Mouse (Mus musculus): ENCODE measurements around the gene Gm17490.

Gm17490 gene

DNA sequence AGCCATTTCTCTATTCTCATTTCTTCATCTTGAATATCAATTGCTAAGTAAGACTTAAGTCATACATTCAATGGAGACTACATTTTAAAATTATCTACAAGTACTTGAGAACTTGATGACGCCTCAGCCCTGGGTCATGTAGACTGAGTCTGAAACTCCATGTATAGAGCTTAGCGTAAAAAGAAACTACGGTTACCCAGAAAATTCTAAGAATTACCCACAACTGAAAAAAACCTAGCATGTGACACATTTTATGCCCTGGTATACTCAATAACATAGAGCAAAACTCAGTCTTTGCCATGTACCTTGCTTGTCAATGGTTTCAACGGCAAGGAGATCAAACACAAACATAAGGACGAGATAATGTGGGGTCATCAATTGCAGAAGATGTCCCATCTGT is at the start of gene Gm17490:
TSS of gene Gm17490 (minus strand) at position 375 of the 400 bp plus-strand sequence.
- DNase-seq (ENCODE audit: low spot score in 2 of 2), result no peak

DNA sequence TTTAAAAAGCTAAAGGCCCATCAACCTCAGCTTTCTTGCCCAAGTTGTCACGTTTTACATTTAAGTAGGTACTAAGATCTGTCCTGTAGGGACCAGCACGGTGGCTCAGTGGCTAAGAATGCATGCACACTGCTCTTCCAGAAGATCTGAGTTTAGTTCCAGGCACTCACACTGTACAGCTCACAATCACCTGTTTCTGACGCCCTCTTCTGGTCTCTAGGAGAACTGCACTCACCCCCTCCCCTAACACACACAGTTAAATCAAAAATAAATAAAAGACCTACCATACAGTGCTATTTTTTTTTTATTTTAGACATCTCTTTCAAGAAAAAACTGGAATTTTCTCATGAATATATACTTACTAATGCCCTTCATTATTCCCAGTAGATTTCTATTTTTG is 46.1 kb upstream of the Gm17490 start:
- no peak for DNase-seq (ENCODE audit: low spot score in 2 of 2)

DNA sequence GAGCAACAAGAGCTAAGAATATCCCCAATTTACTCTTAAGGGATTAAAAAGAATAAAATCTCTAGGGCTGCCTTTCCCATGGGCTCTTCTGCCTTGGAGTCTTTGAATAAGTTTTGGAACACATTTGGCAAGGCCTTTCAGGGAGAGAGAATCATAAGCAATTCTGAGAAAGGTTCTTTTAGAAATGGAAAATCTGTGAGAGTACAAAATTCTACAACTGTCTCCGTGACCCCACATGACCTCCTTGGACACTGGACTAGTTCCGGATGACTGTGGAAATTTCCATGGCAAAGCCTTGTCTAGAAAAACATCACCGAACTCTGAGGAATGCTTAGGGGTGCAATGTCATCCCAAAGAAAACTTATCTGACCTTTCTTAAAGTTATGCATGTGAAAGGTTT is 39.3 kb upstream of the Gm17490 start:
- DNase-seq (ENCODE audit: low spot score in 2 of 2), result no peak

DNA sequence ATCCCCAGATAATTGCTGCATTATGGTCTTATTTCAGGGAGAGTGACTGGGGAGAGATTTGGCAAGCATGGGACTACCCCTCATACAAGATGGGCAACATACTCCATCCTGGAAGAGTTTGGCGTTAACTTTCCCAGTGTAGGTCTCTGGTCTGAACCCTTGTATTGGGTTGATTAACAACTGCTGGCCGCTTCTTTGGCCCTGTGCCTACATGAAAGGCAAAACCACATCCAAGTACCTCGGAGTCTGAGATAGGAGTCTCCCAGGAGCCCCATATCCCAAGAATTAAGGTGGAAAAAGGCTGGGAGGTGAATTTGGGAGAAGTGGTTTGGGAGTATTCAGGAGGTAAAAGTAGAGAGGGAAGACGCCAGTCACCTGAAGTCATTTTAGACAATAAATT is 38.7 kb upstream of the Gm17490 start:
- DNase-seq (ENCODE audit: low spot score in 2 of 2), result no peak

DNA sequence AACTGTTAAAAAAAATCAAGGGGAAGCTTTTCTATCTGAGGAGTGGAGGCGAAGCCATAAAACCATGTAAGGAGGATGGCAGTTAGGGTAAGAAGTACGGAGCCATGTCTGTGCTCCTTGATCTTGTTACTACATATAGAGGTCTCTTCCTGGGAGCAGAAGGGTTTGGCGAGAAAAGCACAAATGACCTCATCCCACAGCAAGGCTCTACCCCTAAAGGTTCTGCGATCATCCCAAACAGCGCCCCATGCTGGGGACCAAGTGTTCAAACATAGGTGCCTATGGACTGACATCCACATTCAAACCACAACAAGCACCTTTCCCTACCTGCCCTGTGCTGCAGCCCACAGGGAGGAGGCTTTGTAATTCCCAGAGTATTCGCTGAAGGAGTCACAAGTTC is 38.3 kb upstream of the Gm17490 start:
- DNase-seq (ENCODE audit: low spot score in 2 of 2), result no peak

DNA sequence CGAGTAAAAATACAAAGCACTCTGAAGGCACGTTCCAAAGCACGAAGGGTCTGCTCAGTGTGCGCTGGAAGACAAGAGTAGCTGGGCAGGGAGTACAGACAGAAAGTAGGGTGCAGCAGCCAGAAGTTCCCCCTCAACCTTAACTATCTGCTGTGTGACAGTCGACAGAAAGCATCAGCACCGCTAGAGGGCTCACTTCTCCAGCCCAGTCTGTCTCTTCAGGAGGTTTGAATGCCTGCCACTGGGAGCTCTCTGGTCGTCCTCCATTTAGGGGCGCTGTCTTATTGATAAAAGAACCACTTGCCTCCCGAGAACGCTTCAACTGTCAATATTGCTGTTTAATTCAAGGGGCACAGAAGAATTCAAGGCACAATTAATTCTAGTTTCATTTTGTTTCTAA is 37.9 kb upstream of the Gm17490 start:
- DNase-seq (ENCODE audit: low spot score in 2 of 2), result peak; percentile 57 to 66

DNA sequence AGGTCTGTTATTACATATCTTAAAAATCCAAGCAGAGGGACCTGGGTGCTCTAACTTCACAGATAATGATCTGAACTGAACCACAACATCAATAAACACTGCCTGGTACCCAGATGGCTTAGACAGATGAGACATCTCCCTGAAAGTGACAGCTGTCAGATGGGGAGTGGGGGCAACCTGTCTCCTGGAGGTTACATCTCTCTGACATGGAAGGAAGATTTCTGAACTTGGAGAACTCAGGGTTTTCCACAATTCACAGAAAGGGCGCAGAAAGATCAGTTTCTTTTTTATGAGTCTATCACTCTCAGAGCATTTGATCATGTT is 36.8 kb upstream of the Gm17490 start:
- no peak for DNase-seq (ENCODE audit: low spot score in 2 of 2)

DNA sequence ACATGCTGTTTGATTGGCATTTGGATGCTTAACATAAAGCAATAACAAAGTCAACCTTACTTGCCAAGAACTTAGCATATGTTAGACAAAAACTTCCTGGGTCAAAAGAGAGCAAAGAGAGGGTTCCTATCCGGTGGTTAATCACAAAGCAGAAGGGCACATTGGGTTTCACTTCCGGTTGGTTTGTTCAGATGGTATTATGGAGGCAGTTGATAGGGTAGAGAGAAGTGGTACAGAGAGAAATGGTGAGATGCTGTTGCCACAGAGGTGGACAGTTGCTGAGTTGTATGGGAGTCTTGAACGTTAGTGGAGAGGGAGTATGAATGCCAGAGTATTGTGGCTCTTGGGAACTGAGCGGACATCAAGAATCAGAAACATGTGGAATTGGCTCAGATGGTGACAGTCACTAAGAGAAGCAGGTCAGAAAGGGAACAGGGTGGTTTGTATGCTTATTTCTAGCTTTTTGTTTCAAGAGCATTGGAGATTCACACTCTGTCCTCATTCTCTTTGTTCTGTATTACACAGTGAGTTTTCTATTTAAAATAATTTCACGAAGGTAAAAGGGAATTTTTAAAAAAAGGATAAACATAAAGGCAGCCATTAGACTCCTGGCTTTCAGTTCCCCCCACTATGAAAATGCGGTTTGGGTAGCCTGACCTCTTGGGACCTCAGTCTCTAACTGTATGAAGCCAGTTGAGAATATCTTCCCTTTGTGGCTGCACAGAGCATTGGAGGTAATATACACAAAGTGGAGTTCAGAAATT is 36.3 kb upstream of the Gm17490 start:
- DNase-seq (ENCODE audit: low spot score in 2 of 2), result no peak

DNA sequence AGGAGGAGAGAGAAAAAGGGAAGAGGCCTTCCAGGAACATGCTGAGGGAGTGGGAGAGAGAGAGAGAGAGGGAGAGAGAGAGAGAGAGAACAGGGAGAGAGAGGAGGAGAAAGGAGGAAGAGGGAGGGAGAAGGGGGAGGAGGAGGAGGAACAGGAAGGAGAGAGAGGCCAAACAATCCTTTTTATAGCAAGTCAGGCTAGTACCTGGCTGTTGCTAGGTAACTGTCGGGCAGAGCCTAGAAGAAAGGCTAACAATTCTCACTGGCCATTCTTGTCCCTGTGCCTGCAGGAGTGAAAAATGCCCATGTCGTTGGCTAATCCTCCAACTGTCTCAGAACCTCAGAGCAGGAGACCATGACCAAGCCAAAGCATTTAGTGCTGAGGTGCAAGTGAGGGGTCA is 33.2 kb upstream of the Gm17490 start:
- no peak for DNase-seq (ENCODE audit: low spot score in 2 of 2)

DNA sequence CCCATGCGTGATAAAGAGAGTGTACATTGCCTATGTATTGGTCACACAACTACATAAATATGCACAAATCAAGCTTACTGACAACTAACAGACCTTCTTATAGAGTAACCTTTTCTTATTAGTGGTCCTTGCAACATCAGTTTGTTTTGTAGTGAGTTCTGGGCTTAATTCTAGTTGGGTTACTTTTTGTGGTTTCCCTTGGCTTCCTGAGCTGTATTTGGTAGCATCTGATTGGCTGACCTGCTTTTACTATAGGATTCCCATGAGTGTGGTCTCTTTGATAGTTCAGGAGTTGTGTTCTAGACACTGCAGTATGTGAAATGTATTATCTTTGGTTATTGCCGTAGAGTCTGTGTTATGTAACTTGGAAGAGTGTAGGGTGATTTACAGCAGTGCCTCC is 31.5 kb upstream of the Gm17490 start:
- DNase-seq (ENCODE audit: low spot score in 2 of 2), result no peak

DNA sequence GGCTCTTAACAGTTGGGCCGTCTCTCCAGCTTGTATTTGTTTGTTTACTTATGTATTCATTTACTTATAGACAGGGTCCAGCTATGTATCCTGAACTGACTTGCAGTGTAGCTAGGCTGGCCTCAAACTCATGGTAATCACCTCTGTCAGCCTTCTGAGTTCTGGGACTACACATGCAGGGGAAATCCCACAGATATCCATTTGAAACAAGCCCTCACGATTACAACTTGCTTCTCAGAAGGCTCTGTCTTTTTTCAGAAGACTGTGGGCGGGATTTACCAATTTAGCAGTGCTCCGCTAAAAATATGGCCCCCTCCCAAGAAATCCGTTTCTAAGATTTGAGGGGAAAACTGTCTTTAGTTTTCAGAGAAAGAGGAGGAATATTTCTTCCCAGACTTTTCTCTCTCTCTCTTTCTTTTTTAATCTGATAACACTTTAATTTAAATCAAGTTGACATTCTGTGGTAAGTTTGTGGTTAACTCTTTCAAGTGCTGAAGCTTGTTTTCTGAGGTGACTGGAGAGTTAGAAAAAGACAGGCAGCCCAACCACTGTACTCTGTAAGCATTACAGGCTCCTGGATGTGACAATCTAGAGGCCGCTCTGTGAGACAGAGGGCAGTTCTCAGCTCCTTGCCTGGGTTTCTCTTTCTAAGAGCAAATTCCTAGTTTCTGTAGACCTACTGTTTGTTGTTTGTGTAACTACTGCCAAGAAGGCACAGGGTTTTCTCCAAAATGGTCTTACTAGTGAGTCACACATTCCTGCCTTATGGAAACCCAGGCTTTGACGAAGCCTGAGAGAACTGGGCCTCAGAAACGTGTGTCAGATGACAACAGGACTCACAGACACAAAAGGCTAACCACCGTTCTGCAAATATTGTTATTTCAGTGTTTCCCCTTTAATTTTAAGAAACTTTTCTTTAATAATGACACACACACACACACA is 29.2 kb upstream of the Gm17490 start:
- DNase-seq (ENCODE audit: low spot score in 2 of 2), result no peak

DNA sequence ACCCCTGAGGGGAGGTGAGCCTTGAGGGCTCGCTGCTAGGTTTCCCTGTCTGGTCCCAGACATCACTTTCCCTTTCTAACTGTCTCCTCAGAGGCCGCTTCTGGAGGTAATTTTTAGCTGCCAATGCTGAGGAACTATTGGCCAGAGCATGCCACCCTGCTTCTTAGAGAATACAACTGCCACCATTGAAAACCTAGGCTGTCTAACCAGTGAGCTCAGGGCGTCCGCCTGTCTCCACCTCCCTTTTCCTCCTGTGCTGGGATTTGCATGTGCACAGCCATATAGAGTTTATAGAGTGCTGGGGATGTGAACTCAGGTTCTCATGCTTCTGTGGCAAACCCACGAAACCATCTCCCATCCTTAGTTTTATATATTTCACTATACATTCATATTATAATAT is 27.7 kb upstream of the Gm17490 start:
- no peak for DNase-seq (ENCODE audit: low spot score in 2 of 2)

DNA sequence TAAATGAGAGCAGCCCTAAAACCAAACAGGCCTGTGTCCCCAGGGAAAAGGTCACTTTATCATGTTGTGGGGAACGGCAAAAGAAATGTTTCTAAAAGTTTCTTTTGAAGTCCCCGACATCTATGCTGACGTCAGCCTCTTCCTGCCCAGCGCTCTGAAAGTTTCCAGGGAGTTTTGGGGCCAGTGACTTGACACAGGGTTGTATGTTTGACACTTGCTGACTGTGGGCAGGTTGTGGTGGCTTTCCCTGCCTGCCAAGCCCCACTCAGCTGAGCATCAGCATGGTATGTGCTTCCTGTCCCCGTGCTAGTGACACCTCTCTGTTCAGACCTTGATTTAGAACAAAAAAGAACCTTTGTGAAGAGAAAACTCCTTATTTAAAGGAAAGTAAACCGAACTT is 27.3 kb upstream of the Gm17490 start:
- no peak for DNase-seq (ENCODE audit: low spot score in 2 of 2)

DNA sequence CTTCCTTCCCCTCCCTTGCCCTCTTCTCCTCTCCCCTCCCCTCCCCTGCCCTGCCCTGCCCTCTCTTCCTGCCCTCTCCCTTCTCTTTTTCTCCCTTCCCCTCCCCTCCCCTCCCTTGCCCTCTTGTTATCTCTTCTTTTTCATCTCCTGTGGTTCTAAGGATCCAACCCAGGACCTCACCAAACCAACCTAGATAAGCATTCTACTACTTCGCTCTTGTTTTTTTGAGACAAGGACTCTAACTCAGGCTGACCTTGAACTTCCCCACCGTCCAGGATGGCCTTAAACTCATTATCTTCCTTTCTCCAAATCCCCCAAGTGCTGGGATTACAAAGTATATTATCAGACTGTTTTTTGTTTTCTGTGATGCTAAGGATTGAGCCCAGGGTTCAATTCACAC is 26.7 kb upstream of the Gm17490 start:
- no peak for DNase-seq (ENCODE audit: low spot score in 2 of 2)

DNA sequence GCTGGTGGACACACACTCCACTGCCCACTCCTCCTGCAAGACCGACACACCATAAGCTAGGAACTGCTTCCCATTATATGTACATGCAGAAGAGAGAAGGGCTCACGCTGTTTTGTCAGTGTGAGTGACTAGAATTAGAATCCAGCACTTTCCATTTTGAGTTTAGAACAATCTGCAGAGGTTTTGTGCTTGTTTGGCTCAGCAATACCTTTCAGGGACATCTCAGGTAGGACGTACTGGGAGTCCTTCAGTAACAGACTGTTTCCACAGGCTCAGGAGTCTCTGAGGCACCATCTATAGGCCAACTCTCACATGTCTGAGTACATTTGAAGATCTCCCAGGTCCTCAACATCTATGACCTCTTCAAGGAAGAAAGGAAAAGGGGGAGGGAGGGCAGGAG is 26.1 kb upstream of the Gm17490 start:
- DNase-seq (ENCODE audit: low spot score in 2 of 2), result no peak

DNA sequence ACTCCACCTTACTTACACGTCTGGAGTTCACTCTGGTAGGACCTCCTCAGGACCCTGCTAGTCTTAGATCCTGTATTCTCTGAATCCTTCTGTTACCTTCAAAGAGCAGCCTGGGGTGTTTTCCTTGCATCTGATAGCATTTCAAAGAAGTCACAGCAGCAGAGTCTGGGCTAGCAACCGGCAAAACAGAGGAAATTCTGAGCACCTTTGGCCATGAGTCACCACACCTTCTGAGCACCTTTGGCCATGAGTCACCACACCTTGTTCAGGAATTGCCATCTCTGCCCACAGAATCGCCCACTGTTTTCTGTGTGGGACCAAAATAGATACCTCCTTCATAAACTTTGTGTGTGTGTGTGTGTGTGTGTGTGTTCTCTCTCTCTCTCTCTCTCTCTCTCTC is 25.4 kb upstream of the Gm17490 start:
- no peak for DNase-seq (ENCODE audit: low spot score in 2 of 2)

DNA sequence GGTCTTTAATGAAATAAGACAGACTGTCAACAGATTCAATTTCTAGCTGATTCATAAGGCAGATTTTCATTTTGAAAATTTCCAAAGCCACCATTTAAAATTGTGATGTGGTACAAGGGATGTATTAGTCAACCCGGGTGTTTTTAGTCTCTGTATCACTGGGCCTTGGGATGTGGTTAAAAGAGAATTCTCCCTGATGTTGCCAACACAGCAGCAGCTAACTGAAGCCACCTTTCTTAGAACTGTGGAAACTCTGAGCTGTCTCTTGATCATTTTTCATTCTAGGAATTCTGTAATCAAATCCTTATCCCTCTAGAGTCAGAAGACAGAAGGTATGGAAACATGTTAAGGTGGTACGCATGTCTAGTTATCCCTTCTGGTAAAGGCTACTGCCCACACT is 19.2 kb upstream of the Gm17490 start:
- DNase-seq (ENCODE audit: low spot score in 2 of 2), result no peak

DNA sequence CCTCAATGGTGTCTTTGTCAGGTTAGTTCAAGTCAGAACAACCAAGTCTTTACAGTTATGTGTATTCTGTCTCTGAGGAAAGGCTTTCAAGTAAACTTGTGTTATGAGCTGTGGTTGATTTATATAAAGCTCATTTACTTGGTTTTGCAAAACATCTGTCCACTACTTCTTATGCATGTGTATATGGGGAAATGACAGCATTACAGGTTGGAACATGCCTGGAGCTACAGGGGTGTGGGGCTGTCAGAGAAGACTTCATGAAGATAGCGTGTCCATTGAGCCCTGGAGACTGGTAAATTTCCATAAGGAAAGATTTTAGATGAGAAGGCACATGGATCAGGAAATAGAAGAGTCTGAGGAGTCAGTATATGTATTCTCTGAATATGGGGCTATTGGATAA is 18.0 kb upstream of the Gm17490 start:
- no peak for DNase-seq (ENCODE audit: low spot score in 2 of 2)

DNA sequence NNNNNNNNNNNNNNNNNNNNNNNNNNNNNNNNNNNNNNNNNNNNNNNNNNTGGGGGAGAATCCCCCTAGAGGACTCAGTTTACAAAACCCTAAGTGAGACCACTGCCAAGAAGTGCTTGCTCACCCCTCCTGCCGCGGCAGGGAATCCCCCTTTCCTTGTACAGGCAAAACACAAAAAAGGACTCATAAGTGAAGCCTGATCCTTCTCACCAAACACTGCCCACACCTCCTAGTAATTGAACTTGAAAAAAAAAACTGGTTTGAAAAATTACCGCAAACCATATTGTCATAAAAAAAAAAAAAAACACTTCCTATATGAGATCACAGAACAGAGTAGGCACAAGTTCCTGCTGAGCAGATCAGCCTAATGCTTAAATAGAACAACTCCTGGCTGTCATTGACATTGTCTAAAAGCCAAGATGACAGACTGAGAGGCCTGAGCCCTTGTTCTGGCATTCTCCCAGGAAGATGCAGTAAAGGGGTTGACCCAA is 16.4 kb upstream of the Gm17490 start, which contains the start of gene Il2ra:
TSS of gene Il2ra (plus strand) at position 357 of the 491 bp plus-strand sequence.
- DNase-seq (ENCODE audit: low spot score in 2 of 2), result no peak

DNA sequence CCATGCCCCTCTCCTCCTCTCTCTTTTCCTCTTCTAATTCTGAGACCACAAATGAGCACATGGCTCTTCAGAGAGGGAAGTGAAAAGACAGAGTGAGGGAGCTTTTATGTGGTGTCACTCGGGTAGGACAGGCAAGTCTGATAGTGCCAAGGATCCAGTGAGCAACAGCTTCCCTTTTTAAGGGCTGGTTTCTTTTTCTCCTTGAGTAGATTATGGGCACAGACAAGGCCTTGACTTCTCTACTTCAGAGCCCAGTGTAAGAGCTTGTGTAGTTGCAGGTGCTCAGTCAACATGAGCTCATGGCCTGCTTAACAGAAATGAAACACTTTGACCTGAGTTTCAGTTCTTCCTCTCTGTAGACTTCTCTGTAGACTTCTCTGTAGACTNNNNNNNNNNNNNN is 11.1 kb upstream of the Gm17490 start:
- DNase-seq (ENCODE audit: low spot score in 2 of 2), result no peak

DNA sequence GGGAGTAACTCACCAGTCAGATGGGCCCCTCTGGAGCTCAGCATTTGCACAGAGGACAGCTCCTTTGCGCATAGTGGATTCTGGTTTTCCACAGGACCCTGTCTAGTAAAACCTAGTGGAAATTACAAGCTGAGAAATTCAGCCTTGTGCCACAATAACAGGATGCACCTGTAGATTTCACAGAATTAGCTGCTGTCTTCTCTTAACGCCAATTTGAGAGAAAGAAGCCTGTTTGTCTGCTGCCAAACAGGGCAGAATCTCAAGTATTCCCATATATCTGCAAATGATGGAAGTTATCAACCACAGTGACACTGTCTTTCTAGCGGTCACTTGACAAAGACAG is 10.0 kb upstream of the Gm17490 start:
- no peak for DNase-seq (ENCODE audit: low spot score in 2 of 2)

DNA sequence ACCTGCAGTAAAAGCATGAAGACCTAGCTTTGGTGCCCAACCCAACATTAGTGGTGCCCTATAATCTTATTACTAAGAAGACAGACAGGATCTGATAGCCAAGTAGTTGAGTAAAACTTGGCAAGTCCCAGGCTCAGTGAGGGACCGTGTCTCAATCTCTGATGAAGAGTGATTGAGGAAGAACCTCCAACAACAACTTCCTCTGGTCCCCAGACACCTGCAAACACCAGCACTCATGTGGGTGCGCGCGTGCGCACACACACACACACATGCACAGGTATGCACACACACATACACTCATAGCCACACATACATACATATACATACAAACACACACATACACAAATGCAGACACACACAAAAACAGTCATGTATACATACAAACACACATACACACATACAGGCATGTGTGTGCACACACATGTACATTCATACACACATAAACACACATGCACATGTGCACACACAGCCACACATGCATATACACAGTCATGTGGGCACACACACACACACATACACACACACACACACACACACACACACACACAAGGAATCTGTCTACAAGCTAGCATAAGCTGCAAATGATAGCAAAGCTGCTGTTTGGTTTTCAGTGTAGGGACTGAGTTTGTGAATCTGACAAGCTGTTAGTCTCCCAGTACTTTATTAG is 9.5 kb upstream of the Gm17490 start:
- no peak for DNase-seq (ENCODE audit: low spot score in 2 of 2)

DNA sequence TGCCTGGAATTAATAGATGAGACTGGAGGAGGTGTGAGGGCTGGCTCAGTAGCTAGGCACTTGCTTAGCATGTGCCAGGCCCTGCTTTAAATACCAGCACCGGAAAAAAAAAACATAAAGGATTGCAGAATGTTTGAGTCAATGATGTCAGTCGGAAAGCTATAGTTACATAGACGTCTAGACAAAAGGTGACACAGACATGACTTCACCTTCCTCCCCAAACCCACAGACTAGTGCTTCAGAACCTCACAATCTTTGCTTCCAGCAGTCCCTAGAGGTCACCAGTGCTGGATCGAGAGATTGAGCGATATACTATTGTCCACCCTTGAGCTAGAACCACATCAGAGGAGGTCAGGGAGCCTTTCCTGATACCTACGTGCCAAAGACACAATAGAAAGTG is 9.0 kb upstream of the Gm17490 start:
- no peak for DNase-seq (ENCODE audit: low spot score in 2 of 2)
